Mouse (Mus musculus): ENCODE measurements at regions not wholly inside any gene's neighbourhood (a gene's known extent, or its start where the extent isn't known, plus 50 kb on each side); places are given as distances from the start of the nearest gene placed in this dataset.

DNA sequence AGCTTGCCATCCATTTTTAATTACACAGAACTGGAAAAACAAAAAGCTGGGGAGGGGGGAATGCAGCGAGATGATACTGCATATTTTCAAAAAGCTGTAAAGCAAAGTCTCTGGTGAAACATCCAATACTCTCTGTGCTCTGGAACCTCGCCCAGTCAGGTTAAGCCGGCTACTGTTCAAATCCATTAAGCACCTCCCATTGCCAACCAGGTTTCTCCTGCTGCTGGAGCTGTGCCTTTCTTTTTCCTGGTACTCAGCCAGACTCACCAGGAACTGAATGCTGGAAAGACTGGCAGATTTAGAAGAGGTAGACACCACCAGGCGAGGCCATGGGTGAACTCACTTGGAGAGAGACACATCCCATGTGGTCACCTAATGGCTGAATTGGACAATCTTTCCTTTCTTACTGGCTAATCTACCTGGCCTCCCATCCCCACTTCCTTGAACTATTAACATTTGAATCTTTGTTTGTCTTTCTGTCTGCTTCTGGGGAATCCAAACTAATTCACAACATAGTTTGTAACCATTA, 1250.8 kb upstream of the Jmjd1c start:
- DNase-seq, result peak; percentile 11 to 54

DNA sequence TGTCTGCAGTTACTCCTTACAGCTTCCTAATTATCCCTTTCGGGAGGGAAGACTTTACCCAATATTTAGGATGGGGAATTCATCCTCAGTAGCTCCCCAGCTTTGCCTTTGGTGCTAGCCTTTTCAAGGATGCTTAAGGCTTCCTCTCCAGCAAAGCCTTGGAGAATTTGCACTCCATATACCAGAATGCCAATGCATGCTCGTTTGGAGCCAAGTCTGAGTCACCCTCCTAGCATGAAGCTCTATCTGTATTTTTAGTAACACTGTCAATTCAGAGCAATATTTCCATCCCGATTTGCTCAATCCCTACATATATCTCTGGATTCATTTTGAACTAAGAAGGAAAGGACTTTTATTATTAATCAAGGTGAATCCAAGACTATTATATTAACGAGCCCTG, 1249.8 kb upstream of the Jmjd1c start:
- no peak for DNase-seq

DNA sequence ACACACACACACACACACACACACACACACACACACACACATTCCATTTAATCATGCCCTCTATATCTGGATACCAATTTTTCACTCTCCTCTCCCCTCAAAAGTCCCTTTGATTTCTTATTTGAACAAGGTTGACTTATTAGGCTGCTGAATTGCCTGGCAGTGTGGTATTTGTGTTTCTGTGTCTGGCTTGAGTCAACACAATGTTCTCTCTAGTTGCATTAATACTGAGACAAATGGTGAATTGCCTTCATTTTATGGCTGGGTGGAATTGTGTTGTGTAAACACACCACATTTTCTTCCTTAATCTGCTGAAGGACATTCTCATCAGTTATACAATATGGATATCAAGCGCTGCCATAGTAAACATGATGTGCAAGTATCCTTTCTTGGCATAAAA, 1248.3 kb upstream of the Jmjd1c start:
- DNase-seq, result no peak

DNA sequence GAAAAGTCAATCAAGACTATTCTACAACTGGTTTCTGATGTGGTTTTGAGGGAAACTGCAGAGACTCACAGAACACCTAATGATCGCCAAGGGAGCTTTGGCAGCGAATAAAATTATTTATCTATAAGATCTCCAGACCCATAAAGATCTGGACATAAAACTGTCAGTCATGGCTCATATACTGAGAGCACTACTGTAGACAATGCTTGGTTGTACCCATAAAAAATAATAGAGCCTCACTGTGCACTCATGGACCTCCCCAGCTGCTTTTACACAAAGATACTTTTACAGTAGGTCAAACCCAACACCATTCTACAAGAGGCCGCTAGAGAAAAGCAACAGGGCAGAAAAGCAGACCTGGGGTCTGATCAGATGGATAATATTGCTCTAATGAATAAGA, 1206.0 kb upstream of the Jmjd1c start:
- no peak for DNase-seq

DNA sequence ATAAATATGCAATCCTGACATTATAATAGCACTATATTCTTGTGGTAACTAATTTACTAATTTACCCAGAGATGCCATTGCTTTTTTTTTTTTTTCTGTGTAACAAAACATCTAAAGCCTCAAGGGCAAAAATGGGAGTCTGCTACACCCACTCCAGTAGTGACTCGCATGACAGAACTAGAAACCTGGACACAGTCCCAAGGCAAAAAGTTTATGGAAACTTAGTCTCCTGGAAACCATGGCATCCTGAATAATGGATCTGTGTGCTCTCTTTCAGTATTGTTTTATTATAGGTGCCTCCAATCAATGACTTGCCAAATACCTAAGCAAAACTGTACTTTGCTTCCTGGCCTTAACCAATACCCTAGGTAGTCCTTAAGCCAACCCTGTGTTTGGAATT, 1188.4 kb upstream of the Jmjd1c start:
- DNase-seq, result no peak

DNA sequence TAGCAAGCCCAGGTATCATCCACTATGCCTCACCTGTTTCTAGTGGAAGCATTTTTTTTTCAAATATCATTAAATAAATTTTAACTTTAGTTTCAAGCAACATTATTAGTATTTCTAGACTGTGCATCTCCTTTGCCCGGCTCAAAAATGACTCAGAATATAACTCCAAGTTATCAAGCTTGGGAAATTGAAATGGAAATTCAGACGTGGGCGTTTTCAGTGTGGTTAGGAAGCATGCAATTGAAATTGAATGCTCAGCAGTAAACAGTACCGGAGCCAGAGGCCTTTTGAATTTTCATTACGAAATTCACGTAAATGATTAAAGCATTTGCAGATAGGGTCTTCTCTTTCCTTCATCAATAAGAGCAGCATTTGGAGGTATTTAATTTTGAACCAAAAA, 1183.4 kb upstream of the Jmjd1c start:
- DNase-seq, result no peak

DNA sequence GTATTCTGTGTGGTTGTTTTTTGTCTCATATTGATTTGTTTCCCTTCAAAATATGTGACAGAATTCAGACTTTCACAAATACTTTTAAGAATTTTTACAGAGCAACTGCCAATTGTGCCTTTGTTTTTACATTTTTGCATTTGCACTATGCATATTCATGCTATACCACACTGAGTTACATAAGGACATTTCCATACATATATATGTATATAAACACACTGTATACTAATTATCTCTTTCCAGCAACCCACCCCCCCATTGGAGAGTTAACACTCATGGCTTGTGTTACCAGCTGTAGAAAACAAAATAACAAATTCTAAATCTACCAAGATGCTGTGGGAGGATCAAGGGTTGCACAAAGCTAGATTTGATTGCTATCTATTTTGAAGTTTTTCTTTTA, 1163.8 kb upstream of the Jmjd1c start:
- no peak for DNase-seq

DNA sequence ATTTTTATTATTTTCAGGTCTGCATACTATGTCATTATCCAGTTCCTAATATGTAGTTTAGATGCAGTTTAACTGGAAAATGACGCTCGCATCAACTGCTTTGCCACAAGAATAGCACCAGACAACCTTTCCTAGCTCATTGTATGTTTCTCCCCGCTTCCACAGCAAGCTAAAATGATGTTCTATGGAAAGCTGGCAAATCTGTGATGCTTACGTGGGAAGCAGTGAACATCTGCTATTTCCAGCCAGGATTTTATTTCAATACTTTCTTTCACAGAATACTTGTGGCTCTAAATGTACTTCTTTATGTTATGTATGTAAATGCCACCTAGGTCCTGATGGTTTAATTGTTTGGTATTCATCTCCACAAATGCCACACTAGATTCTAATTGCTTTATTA, 1147.3 kb upstream of the Jmjd1c start:
- DNase-seq, result no peak

DNA sequence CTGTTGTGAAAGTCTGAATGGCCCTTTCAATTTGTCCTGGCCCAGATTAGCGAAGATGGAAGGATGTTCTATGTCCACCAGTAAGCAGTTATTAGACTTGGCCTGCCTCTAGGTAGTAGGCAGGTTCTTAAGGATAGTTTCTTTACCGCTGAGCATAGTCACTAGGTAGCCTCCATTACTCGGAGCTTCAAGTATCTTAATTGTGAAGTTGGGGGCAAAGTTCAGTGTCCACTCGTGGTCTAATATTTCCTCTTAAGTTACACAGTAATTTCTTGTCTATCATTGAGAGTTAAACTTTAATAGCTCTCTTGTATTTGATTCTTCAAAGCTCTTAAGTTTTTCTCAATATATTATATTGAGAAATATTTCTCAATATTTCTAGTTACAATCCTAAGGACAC, 1133.5 kb upstream of the Jmjd1c start:
- DNase-seq, result peak; percentile 29 to 41

DNA sequence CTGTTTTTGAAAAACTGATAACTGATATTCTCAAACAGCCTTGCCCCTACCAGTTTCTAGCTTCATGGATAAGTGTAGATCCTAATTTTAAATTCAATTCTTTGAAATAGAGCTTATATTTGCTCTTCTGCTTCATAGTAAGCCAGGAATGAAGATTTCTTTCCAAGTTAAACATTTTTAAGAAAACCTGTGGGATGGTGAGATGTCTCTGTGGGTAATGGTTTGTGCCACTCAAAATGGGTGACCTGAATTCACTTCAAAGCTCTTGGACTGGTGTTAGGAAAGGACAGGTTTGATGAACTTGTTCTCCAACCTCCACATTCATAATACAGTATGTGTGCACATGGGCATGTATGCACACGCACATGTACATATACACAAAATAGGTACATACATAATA, 1126.2 kb upstream of the Jmjd1c start:
- no peak for DNase-seq
